In genomic region chr7:127260309-127261111, GRCm38 (mm10) we compare ENCODE assay signal across 7 mouse cellular contexts. TPM values are rescaled to one million over a fixed set of nuclear protein-coding genes. Genes with fewer than 3 reads are reported as not detected.
A peak's percentile ranks its signal among the peaks of the same experiment; 100 is the strongest.
DNase-seq lines count a peak whose midpoint lies in the region; ATAC-seq lines count a peak whose summit lies in the region.

Gene Dctpp1 (minus strand): TSS chr7:127260709.

- peak; percentile 99 for ATAC-seq in intestine, embryonic 15.5 days

- peaks cover 13% of the 10 kb centered on the region for H3K4me1 ChIP-seq in intestine, embryonic 15.5 days (replicated peaks)
- H3K4me1 ChIP-seq in midbrain, embryonic 10.5 days: peaks cover 24% of the 10 kb centered on the region

- H3K27ac ChIP-seq in intestine, embryonic 15.5 days: peak within 1 kb of the TSS; percentile 39; the same call in 1 of the 2 replicates
- H3K27ac ChIP-seq in midbrain, embryonic 10.5 days (replicated peaks): peak within 1 kb of the TSS; percentile 89

- H3K4me2 ChIP-seq in intestine, embryonic 15.5 days (replicated peaks): peak within 1 kb of the TSS; percentile 78

- WGBS in intestine, embryonic 15.5 days: under 1% methylated on average over 50 of the region's 50 CpGs
- WGBS in midbrain, embryonic 10.5 days: under 1% methylated on average over 50 of the region's 50 CpGs

- DNase-seq in adrenal gland, adult 2 months: peak; percentile 98
- peak; percentile 97 for DNase-seq in embryo, embryonic 11.5 days (ENCODE audit: low read depth, low spot score)
- DNase-seq in gastrocnemius, postnatal 36 days: peak; percentile 94 to 95
- DNase-seq in left cerebral cortex, postnatal 25 days (ENCODE audit: low spot score in 2 of 2): peak; percentile 97 to 100
- DNase-seq in midbrain, embryonic 10.5 days (ENCODE audit: low spot score): peak; percentile 98
- peak; percentile 91 for DNase-seq in right cerebral cortex, postnatal 4 days

- H3K9me3 ChIP-seq in intestine, embryonic 15.5 days: no peaks in the 10 kb centered on the region
- H3K9me3 ChIP-seq in midbrain, embryonic 10.5 days (replicated peaks): no peaks in the 10 kb centered on the region

- intact Hi-C loops in gastrocnemius, postnatal 36 days (cut with DNase I): no loop called here
- intact Hi-C loops in left cerebral cortex, postnatal 25 days (cut with DNase I): no loop called here

- peak within 1 kb of the TSS; percentile 58 for H3K4me3 ChIP-seq in intestine, embryonic 15.5 days (replicated peaks)
- H3K4me3 ChIP-seq in midbrain, embryonic 10.5 days: peak within 1 kb of the TSS; percentile 67

- no peaks in the 10 kb centered on the region for H3K27me3 ChIP-seq in intestine, embryonic 15.5 days (replicated peaks)
- H3K27me3 ChIP-seq in midbrain, embryonic 10.5 days (ENCODE audit: low read depth, poor library complexity, severe bottlenecking): no peaks in the 10 kb centered on the region

- peaks cover 10% of the 10 kb centered on the region; the same call in 1 of the 2 replicates for H3K36me3 ChIP-seq in intestine, embryonic 15.5 days
- H3K36me3 ChIP-seq in midbrain, embryonic 10.5 days: peaks cover 37% of the 10 kb centered on the region

- peak within 1 kb of the TSS; percentile 72 for H3K9ac ChIP-seq in intestine, embryonic 15.5 days

RNA-seq across cellular contexts. Expression of gene Dctpp1, which starts in this region (rescaled TPM):
- 10 to 100 TPM; 34.7 to 37.6 TPM for total RNA-seq in adrenal gland, adult 2 months (2021)
- 45.1 and 57.1 TPM in 2 replicates for polyA plus RNA-seq in adrenal gland, adult 2 months (2012; rRNA removed)
- 10 to 100 TPM; 26.8 to 29.1 TPM for total RNA-seq in gastrocnemius, postnatal 36 days (2021)
- polyA plus RNA-seq in intestine, embryonic 15.5 days (2015; fragmentation: Nextera tagmentation; extraction: Ambion mirVana): 216 and 219 TPM in 2 replicates
- total RNA-seq in left cerebral cortex, postnatal 25 days (2021): 10 to 100 TPM; 30.6 to 31.0 TPM
- polyA plus RNA-seq in midbrain, embryonic 10.5 days (2016; fragmentation: Nextera tagmentation; extraction: Ambion mirVana): 289 and 345 TPM in 2 replicates

Comparison
In these comparisons a context has a peak if more than half of its experiments do, and no peak if none do; other contexts are left out.
1. Peak in every context shown above with its lines: DNase-seq, ATAC-seq, H3K4me3 ChIP-seq and H3K27ac ChIP-seq.